Mouse (Mus musculus): Measurements from ENCODE around the gene Tamm41. TPM values are rescaled to one million over a fixed set of nuclear protein-coding genes. Genes with fewer than 3 reads are reported as not detected.

The Tamm41 gene
- polyA plus RNA-seq, 1 experiment, result 42.8 TPM

- H3K4me1 ChIP-seq (replicated peaks; ENCODE audit: control insufficient read depth, insufficient read depth, low read length), result peaks cover 3% of the 10 kb centered on the region
- WGBS, result 26% methylated on average over 5 of the region's 5 CpGs
Measured at GRCm38 (mm10) chr6:115062605-115063350, 25.1 kb upstream of the Tamm41 start.

GRCm38 (mm10) chr6:115059227-115059626 is 21.6 kb upstream of the Tamm41 start:
- Histone ChIP-seq H3K4me1 (replicated peaks; ENCODE audit: control insufficient read depth, insufficient read depth, low read length) (peaks cover 3% of the 10 kb centered on the region), H3K27ac (ENCODE audit: control insufficient read depth, insufficient read depth, low read length) (no peak overlapping the region), H3K27me3 (ENCODE audit: control insufficient read depth, insufficient read depth, low read length) (no peaks in the 10 kb centered on the region), H3K4me3 (ENCODE audit: control insufficient read depth, insufficient read depth, low read length) (no peak overlapping the region), H3K36me3 (ENCODE audit: control insufficient read depth, insufficient read depth, low read length) (no peaks in the 10 kb centered on the region)
- 55% methylated on average over 5 of the region's 5 CpGs for WGBS
- no peak for DNase-seq
- TF ChIP-seq CTCF (IDR thresholded peaks at IDR 0.05; ENCODE audit: borderline replicate concordance, control insufficient read depth, extremely low read depth, insufficient read depth, low read length, poor library complexity), result no peak
- TF ChIP-seq POLR2A (IDR thresholded peaks at IDR 0.05; ENCODE audit: control insufficient read depth, extremely low read depth, insufficient read depth, low read length, poor library complexity), result no peak

More at GRCm38 (mm10) chr6:115062605-115063350, 25.1 kb upstream of the Tamm41 start:
- Histone ChIP-seq H3K27ac (ENCODE audit: control insufficient read depth, insufficient read depth, low read length) (no peak overlapping the region), H3K4me3 (ENCODE audit: control insufficient read depth, insufficient read depth, low read length) (no peak overlapping the region), H3K36me3 (ENCODE audit: control insufficient read depth, insufficient read depth, low read length) (no peaks in the 10 kb centered on the region), H3K27me3 (ENCODE audit: control insufficient read depth, insufficient read depth, low read length) (no peaks in the 10 kb centered on the region)
- DNase-seq, result no peak
- TF ChIP-seq CTCF (IDR thresholded peaks at IDR 0.05; ENCODE audit: borderline replicate concordance, control insufficient read depth, extremely low read depth, insufficient read depth, low read length, poor library complexity), result no peak
- no peak for TF ChIP-seq POLR2A (IDR thresholded peaks at IDR 0.05; ENCODE audit: control insufficient read depth, extremely low read depth, insufficient read depth, low read length, poor library complexity)

- Histone ChIP-seq H3K36me3 (ENCODE audit: control insufficient read depth, insufficient read depth, low read length) (no peaks in the 10 kb centered on the region), H3K4me3 (ENCODE audit: control insufficient read depth, insufficient read depth, low read length) (no peak overlapping the region), H3K27me3 (ENCODE audit: control insufficient read depth, insufficient read depth, low read length) (no peaks in the 10 kb centered on the region), H3K27ac (ENCODE audit: control insufficient read depth, insufficient read depth, low read length) (no peak overlapping the region), H3K4me1 (replicated peaks; ENCODE audit: control insufficient read depth, insufficient read depth, low read length) (no peaks in the 10 kb centered on the region)
- TF ChIP-seq POLR2A (IDR thresholded peaks at IDR 0.05; ENCODE audit: control insufficient read depth, extremely low read depth, insufficient read depth, low read length, poor library complexity) (no peak), CTCF (IDR thresholded peaks at IDR 0.05; ENCODE audit: borderline replicate concordance, control insufficient read depth, extremely low read depth, insufficient read depth, low read length, poor library complexity) (no peak)
- 44% methylated on average over 2 of the region's 2 CpGs for WGBS
- no peak for DNase-seq
Measured at GRCm38 (mm10) chr6:115056699-115057098, 19.0 kb upstream of the Tamm41 start.

GRCm38 (mm10) chr6:115055440-115055839 is 17.8 kb upstream of the Tamm41 start:
- 89% methylated on average over 4 of the region's 4 CpGs for WGBS
- H3K36me3 ChIP-seq (ENCODE audit: control insufficient read depth, insufficient read depth, low read length), result no peaks in the 10 kb centered on the region
- H3K27ac ChIP-seq (ENCODE audit: control insufficient read depth, insufficient read depth, low read length), result no peak overlapping the region
- DNase-seq, result no peak
- H3K4me3 ChIP-seq (ENCODE audit: control insufficient read depth, insufficient read depth, low read length), result no peak overlapping the region
- H3K4me1 ChIP-seq (replicated peaks; ENCODE audit: control insufficient read depth, insufficient read depth, low read length), result no peaks in the 10 kb centered on the region
- TF ChIP-seq CTCF (IDR thresholded peaks at IDR 0.05; ENCODE audit: borderline replicate concordance, control insufficient read depth, extremely low read depth, insufficient read depth, low read length, poor library complexity), result no peak
- TF ChIP-seq POLR2A (IDR thresholded peaks at IDR 0.05; ENCODE audit: control insufficient read depth, extremely low read depth, insufficient read depth, low read length, poor library complexity), result no peak
- H3K27me3 ChIP-seq (ENCODE audit: control insufficient read depth, insufficient read depth, low read length), result no peaks in the 10 kb centered on the region

GRCm38 (mm10) chr6:115051586-115052197 is 14.0 kb upstream of the Tamm41 start:
- Histone ChIP-seq H3K4me3 (ENCODE audit: control insufficient read depth, insufficient read depth, low read length) (no peak overlapping the region), H3K27me3 (ENCODE audit: control insufficient read depth, insufficient read depth, low read length) (no peaks in the 10 kb centered on the region), H3K36me3 (ENCODE audit: control insufficient read depth, insufficient read depth, low read length) (no peaks in the 10 kb centered on the region), H3K27ac (ENCODE audit: control insufficient read depth, insufficient read depth, low read length) (no peak overlapping the region), H3K4me1 (replicated peaks; ENCODE audit: control insufficient read depth, insufficient read depth, low read length) (no peaks in the 10 kb centered on the region)
- WGBS, result 77% methylated on average over 6 of the region's 6 CpGs
- no peak for DNase-seq
- TF ChIP-seq POLR2A (IDR thresholded peaks at IDR 0.05; ENCODE audit: control insufficient read depth, extremely low read depth, insufficient read depth, low read length, poor library complexity) (no peak), CTCF (IDR thresholded peaks at IDR 0.05; ENCODE audit: borderline replicate concordance, control insufficient read depth, extremely low read depth, insufficient read depth, low read length, poor library complexity) (no peak)

- H3K27ac ChIP-seq (ENCODE audit: control insufficient read depth, insufficient read depth, low read length), result no peak overlapping the region
- 18% methylated on average over 4 of the region's 4 CpGs for WGBS
- H3K36me3 ChIP-seq (ENCODE audit: control insufficient read depth, insufficient read depth, low read length), result no peaks in the 10 kb centered on the region
- no peaks in the 10 kb centered on the region for H3K27me3 ChIP-seq (ENCODE audit: control insufficient read depth, insufficient read depth, low read length)
- no peak for TF ChIP-seq CTCF (IDR thresholded peaks at IDR 0.05; ENCODE audit: borderline replicate concordance, control insufficient read depth, extremely low read depth, insufficient read depth, low read length, poor library complexity)
- TF ChIP-seq POLR2A (IDR thresholded peaks at IDR 0.05; ENCODE audit: control insufficient read depth, extremely low read depth, insufficient read depth, low read length, poor library complexity), result no peak
- no peak overlapping the region for H3K4me3 ChIP-seq (ENCODE audit: control insufficient read depth, insufficient read depth, low read length)
- no peaks in the 10 kb centered on the region for H3K4me1 ChIP-seq (replicated peaks; ENCODE audit: control insufficient read depth, insufficient read depth, low read length)
- peak; percentile 32 for DNase-seq
Measured at GRCm38 (mm10) chr6:115049015-115049414, 11.3 kb upstream of the Tamm41 start.

Measured in thymus, adult 2 months (tissue).